8 mouse cellular contexts compared by ENCODE assay signal in the genomic region with DNA sequence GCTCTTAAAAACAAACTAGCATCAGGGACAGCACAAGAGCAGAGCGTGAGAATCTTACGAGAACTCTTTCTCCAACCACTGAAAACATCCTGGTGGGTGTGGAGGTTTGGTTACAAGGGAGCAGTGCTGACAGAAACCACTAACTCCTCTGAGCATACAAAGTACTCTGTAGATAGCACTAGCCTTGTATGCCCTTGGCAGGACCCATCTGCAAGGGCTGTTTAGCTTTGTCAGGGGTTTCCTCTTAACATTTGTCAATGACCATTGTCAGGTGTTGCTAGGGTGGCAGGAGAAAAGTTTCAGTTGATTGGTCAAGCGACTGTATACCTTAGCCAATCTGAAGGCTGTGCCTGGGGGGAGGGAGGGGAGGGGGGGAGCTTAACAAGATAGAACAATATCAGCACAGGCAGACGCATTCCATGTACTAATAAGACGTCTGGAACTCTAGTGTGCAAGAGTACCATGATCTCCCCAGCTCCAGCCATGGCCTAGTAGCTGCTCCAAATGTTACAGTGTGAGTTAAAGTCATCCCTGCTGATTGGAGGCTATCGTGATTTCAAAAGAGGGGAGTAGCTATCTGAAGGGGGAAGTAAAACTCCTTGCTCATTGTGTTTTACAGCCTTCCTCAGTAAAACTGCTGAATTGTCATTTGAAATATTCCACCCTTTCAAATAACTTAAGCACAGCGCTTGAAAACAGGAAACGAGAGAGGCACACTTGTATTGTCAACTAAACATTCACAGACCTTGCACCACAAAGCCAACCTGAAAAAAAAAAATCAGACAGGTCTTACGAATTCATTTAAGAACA.
DNase-seq lines count a peak whose midpoint lies in the region; ATAC-seq and TF ChIP-seq lines count a peak whose summit lies in the region.

No protein-coding gene starts in this region.

- no peaks in the 10 kb centered on the region for H3K9me3 ChIP-seq in lung, embryonic 15.5 days
- no peaks in the 10 kb centered on the region for H3K9me3 ChIP-seq in embryonic facial prominence, embryonic 15.5 days (replicated peaks)

- H3K4me1 ChIP-seq in lung, embryonic 15.5 days: peaks cover 14% of the 10 kb centered on the region; the same call in 1 of the 2 replicates
- H3K4me1 ChIP-seq in lung, adult 2 months (ENCODE audit: control insufficient read depth, insufficient read depth, low read length): peaks cover 11% of the 10 kb centered on the region
- peaks cover 8% of the 10 kb centered on the region for H3K4me1 ChIP-seq in embryonic facial prominence, embryonic 15.5 days

- peak overlapping the region; percentile 34 for H3K27ac ChIP-seq in lung, embryonic 15.5 days
- no peak overlapping the region for H3K27ac ChIP-seq in embryonic facial prominence, embryonic 15.5 days (replicated peaks)

- H3K36me3 ChIP-seq in lung, embryonic 15.5 days: no peaks in the 10 kb centered on the region
- no peaks in the 10 kb centered on the region for H3K36me3 ChIP-seq in embryonic facial prominence, embryonic 15.5 days

- no peak overlapping the region for H3K4me3 ChIP-seq in lung, embryonic 15.5 days
- no peak overlapping the region for H3K4me3 ChIP-seq in lung, adult 2 months (replicated peaks; ENCODE audit: extremely low read depth, low read depth, low read length)
- H3K4me3 ChIP-seq in embryonic facial prominence, embryonic 15.5 days (replicated peaks): no peak overlapping the region

- WGBS in lung, embryonic 15.5 days: 25% methylated on average over 9 of the region's 9 CpGs
- 21% methylated on average over 9 of the region's 9 CpGs for WGBS in lung, adult 2 months
- 42% methylated on average over 9 of the region's 9 CpGs for WGBS in embryonic facial prominence, embryonic 15.5 days

- DNase-seq in lung, adult 2 months: no peak
- DNase-seq in kidney, postnatal 14 days: peak; percentile 34
- DNase-seq in naive thymus-derived CD4-positive, alpha-beta T cell, adult 2 months (ENCODE audit: low read depth): peak; percentile 76
- DNase-seq in cerebellum, adult 11 months: no peak
- DNase-seq in layer of hippocampus, adult 9-10 months (ENCODE audit: low spot score): no peak
- DNase-seq in layer of hippocampus, adult 9-11 months: no peak

- H3K9ac ChIP-seq in lung, embryonic 15.5 days: no peak overlapping the region
- H3K9ac ChIP-seq in embryonic facial prominence, embryonic 15.5 days: no peak overlapping the region

- no peak overlapping the region for H3K4me2 ChIP-seq in lung, embryonic 15.5 days
- H3K4me2 ChIP-seq in embryonic facial prominence, embryonic 15.5 days (replicated peaks): no peak overlapping the region

- TF ChIP-seq CTCF in lung, adult 2 months (IDR thresholded peaks at IDR 0.05; ENCODE audit: insufficient read depth, low read length): no peak

- TF ChIP-seq POLR2A in lung, adult 2 months (IDR thresholded peaks at IDR 0.05; ENCODE audit: borderline replicate concordance, extremely low read depth, low read depth, low read length): no peak

- peak; percentile 78 for ATAC-seq in lung, embryonic 15.5 days (ENCODE audit: borderline replicate concordance, extremely low read depth, low FRiP score, low TSS enrichment)
- ATAC-seq in embryonic facial prominence, embryonic 15.5 days (ENCODE audit: insufficient number of reproducible peaks, low FRiP score, low TSS enrichment, low read depth): 0 out of 2 replicates have a peak, but pooled peaks have one; percentile 43

- H3K27me3 ChIP-seq in lung, embryonic 15.5 days: no peaks in the 10 kb centered on the region
- H3K27me3 ChIP-seq in embryonic facial prominence, embryonic 15.5 days: no peaks in the 10 kb centered on the region

Comparison
In these comparisons a context has a peak if more than half of its experiments do, and no peak if none do; other contexts are left out.
1. DNase-seq: peak in kidney, postnatal 14 days (single experiment) and naive thymus-derived CD4-positive, alpha-beta T cell, adult 2 months (single experiment); none in lung, adult 2 months (single experiment), cerebellum, adult 11 months (single experiment), layer of hippocampus, adult 9-10 months (single experiment) and layer of hippocampus, adult 9-11 months (single experiment).